Mouse (Mus musculus): ENCODE data around the gene Mbnl1. TPM values are rescaled to one million over a fixed set of nuclear protein-coding genes. Genes with fewer than 3 reads are reported as not detected.

The Mbnl1 gene
- total and polyA plus RNA-seq, 2 experiments from 2014 or later, result 56.2 to 90.8 TPM

DNA sequence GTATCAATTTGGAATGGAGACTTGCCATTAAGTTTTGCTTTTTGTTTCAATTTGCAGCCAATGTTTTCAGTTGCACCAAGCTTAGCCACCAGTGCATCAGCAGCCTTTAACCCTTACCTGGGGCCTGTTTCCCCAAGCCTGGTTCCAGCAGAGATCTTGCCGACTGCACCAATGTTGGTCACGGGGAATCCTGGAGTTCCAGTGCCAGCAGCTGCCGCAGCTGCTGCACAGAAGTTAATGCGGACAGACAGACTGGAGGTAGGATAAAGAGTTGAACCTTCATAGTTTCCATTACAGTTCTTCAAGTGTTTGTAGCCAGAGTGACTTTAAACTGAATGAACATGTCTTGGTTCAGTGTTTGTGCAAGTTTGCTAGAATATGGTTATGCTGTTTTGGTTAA is 131.0 kb downstream of the Mbnl1 start:
- 94% methylated on average over 4 of the region's 4 CpGs for WGBS
- TF ChIP-seq CTCF (IDR thresholded peaks at IDR 0.05; ENCODE audit: low read depth), result no peak
- no peak overlapping the region for H3K4me2 ChIP-seq (ENCODE audit: low read depth, low read length)
- no peak for DNase-seq (ENCODE audit: low spot score)
- no peak overlapping the region for H3K27ac ChIP-seq
- H3K9ac ChIP-seq (replicated peaks; ENCODE audit: low read length), result no peak overlapping the region
- H3K9me3 ChIP-seq (ENCODE audit: low read length), result no peaks in the 10 kb centered on the region
- H3K4me3 ChIP-seq (ENCODE audit: low read length), result no peak overlapping the region
- H3K4me1 ChIP-seq (ENCODE audit: insufficient read depth, low read length), result no peaks in the 10 kb centered on the region
- no peaks in the 10 kb centered on the region for H3K27me3 ChIP-seq (ENCODE audit: insufficient read depth, low read length)
- no peak for ATAC-seq
- H3K36me3 ChIP-seq (ENCODE audit: insufficient read depth, low read length), result no peaks in the 10 kb centered on the region

DNA sequence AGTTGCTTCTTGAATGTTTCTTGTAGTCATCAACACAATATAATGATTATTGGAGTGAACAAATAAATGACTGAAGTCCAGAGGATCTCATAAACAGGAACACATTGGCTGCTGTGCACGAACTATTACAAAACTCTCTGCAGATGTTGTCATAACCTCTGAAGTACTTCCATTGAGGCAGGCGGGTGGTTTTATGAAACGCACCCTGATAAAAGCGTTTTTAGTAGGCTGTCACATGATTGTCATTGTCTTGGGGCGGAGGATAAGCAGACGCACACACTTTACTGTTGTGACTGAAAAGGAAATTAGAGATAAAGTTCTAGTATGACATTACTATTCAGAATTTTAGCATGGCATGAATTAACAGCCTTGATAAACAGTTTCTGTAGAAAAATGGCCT is 131.6 kb downstream of the Mbnl1 start:
- H3K27ac ChIP-seq, result no peak overlapping the region
- DNase-seq (ENCODE audit: low spot score), result no peak
- no peak for ATAC-seq
- H3K36me3 ChIP-seq (ENCODE audit: insufficient read depth, low read length), result no peaks in the 10 kb centered on the region
- no peaks in the 10 kb centered on the region for H3K27me3 ChIP-seq (ENCODE audit: insufficient read depth, low read length)
- 94% methylated on average over 6 of the region's 6 CpGs for WGBS
- no peak overlapping the region for H3K4me2 ChIP-seq (ENCODE audit: low read depth, low read length)
- H3K9ac ChIP-seq (replicated peaks; ENCODE audit: low read length), result no peak overlapping the region
- no peak for TF ChIP-seq CTCF (IDR thresholded peaks at IDR 0.05; ENCODE audit: low read depth)
- H3K4me1 ChIP-seq (ENCODE audit: insufficient read depth, low read length), result no peaks in the 10 kb centered on the region
- H3K4me3 ChIP-seq (ENCODE audit: low read length), result no peak overlapping the region
- no peaks in the 10 kb centered on the region for H3K9me3 ChIP-seq (ENCODE audit: low read length)

DNA sequence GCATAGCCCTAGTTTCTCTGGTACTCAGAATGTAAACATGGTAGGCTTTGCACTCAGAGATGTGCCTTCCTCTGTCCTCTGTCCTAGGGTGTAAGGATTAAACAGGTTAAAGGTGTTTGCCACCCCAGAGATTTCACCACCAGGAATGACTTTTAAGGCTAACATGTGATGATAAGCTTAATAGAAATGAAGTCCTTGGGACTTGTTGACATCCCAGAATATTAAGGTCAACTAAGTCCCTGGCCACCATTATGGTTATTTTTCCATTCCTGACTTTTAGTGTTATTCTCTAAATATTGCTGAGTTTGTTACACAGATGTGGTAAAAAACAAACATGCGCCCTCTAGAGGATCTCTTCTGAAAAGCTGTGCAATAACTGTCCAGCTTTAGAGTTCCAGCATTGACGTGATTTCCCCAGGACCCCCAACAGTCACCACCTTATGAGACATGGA is 136.3 kb downstream of the Mbnl1 start:
- 0 out of 2 replicates have a peak, but pooled peaks have one; percentile 27 for ATAC-seq
- Histone ChIP-seq H3K4me1 (ENCODE audit: insufficient read depth, low read length) (no peaks in the 10 kb centered on the region), H3K36me3 (ENCODE audit: insufficient read depth, low read length) (no peaks in the 10 kb centered on the region), H3K27ac (no peak overlapping the region), H3K9me3 (ENCODE audit: low read length) (no peaks in the 10 kb centered on the region), H3K4me3 (ENCODE audit: low read length) (no peak overlapping the region), H3K4me2 (ENCODE audit: low read depth, low read length) (no peak overlapping the region), H3K9ac (replicated peaks; ENCODE audit: low read length) (no peak overlapping the region), H3K27me3 (ENCODE audit: insufficient read depth, low read length) (no peaks in the 10 kb centered on the region)
- DNase-seq (ENCODE audit: low spot score), result peak; percentile 73
- peak; percentile 66 for TF ChIP-seq CTCF (IDR thresholded peaks at IDR 0.05; ENCODE audit: low read depth)
- 14% methylated on average over 2 of the region's 2 CpGs for WGBS

DNA sequence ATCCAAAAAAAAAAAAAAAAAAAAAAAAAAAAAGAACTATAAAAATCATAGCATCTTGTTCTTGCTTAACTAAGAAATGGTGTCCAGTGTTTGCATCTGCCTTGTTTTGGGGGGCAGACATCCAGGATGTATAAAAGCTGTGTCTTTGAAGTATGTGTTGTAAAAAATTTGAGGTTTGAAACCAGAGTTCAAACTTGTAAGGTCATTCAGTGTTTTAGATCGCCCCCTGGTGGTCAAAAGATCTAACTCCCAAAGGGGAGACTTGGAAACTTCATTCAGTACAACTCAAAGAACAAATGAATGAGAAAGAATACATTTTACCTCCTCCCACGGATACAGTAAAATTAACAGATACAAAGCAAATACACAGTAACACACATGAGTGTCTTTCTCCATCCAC is 139.2 kb downstream of the Mbnl1 start:
- DNase-seq (ENCODE audit: low spot score), result peak; percentile 84
- H3K4me3 ChIP-seq (ENCODE audit: low read length), result no peak overlapping the region
- no peak overlapping the region for H3K4me2 ChIP-seq (ENCODE audit: low read depth, low read length)
- H3K9ac ChIP-seq (replicated peaks; ENCODE audit: low read length), result no peak overlapping the region
- no peak for ATAC-seq
- no peaks in the 10 kb centered on the region for H3K36me3 ChIP-seq (ENCODE audit: insufficient read depth, low read length)
- no peaks in the 10 kb centered on the region for H3K4me1 ChIP-seq (ENCODE audit: insufficient read depth, low read length)
- H3K9me3 ChIP-seq (ENCODE audit: low read length), result no peaks in the 10 kb centered on the region
- WGBS, result 13% methylated on average over 2 of the region's 2 CpGs
- H3K27me3 ChIP-seq (ENCODE audit: insufficient read depth, low read length), result no peaks in the 10 kb centered on the region
- TF ChIP-seq CTCF (IDR thresholded peaks at IDR 0.05; ENCODE audit: low read depth), result peak; percentile 70
- H3K27ac ChIP-seq, result no peak overlapping the region

- 90% methylated on average over 7 of the region's 7 CpGs for WGBS
- no peak overlapping the region for H3K27ac ChIP-seq
- no peak overlapping the region for H3K9ac ChIP-seq (replicated peaks; ENCODE audit: low read length)
- H3K36me3 ChIP-seq (ENCODE audit: insufficient read depth, low read length), result no peaks in the 10 kb centered on the region
- ATAC-seq (no peak), DNase-seq (ENCODE audit: low spot score) (no peak)
- H3K4me3 ChIP-seq (ENCODE audit: low read length), result no peak overlapping the region
- H3K9me3 ChIP-seq (ENCODE audit: low read length), result no peaks in the 10 kb centered on the region
- no peaks in the 10 kb centered on the region for H3K4me1 ChIP-seq (ENCODE audit: insufficient read depth, low read length)
- no peak overlapping the region for H3K4me2 ChIP-seq (ENCODE audit: low read depth, low read length)
- H3K27me3 ChIP-seq (ENCODE audit: insufficient read depth, low read length), result no peaks in the 10 kb centered on the region
- TF ChIP-seq CTCF (IDR thresholded peaks at IDR 0.05; ENCODE audit: low read depth), result no peak
These were observed 140.5 kb downstream of the Mbnl1 start for GRCm38 (mm10) chr3:60613121-60613520.

DNA sequence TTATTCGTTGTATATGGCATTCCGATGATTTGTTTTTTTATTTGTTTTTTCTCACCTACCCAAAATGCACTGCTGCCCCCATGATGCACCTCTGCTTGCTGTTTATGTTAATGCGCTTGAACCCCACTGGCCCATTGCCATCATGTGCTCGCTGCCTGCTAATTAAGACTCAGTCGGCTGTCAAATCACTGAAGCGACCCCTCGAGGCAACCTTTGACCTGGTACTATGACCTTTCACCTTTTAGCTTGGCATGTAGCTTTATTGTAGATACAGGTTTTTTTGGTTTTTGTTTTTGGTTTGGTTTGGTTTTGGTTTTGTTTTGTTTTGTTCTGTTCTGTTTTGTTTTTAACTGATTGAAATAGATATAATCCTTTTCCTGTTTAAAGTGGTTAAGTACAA is 141.9 kb downstream of the Mbnl1 start:
- ATAC-seq (no peak), DNase-seq (ENCODE audit: low spot score) (peak; percentile 20)
- Histone ChIP-seq H3K4me2 (ENCODE audit: low read depth, low read length) (no peak overlapping the region), H3K9ac (replicated peaks; ENCODE audit: low read length) (no peak overlapping the region), H3K4me3 (ENCODE audit: low read length) (no peak overlapping the region), H3K27me3 (ENCODE audit: insufficient read depth, low read length) (no peaks in the 10 kb centered on the region), H3K36me3 (ENCODE audit: insufficient read depth, low read length) (no peaks in the 10 kb centered on the region), H3K9me3 (ENCODE audit: low read length) (no peaks in the 10 kb centered on the region), H3K4me1 (ENCODE audit: insufficient read depth, low read length) (no peaks in the 10 kb centered on the region), H3K27ac (no peak overlapping the region)
- WGBS, result 70% methylated on average over 7 of the region's 7 CpGs
- no peak for TF ChIP-seq CTCF (IDR thresholded peaks at IDR 0.05; ENCODE audit: low read depth)

DNA sequence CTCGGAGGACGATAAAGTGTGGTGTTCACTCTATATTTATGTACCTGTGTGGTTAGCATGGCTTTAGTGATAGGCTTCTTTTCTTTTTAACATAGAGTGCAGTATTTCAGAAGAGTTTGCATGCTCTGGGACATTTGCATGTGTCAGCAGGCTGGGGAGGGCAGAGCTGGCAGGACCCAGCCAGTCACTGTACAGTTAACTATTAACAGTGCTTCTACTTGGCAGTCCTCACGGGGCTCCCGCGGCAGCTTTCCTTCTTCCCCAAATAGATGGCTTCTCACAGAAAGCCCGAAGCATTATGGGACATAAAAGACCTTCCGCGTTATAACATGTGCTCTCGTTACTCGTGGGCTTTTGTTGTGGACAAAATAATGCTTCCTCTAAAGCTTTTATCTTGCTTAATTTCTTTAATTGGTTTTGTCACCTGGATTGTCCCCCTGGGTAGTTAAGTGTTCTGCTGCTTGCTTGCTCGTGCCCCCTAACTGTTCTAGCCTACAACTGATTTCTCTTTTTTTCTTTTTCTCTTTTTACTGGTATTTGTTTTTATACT is 142.5 kb downstream of the Mbnl1 start:
- H3K27ac ChIP-seq, result no peak overlapping the region
- peak overlapping the region; percentile 19; the same call in 1 of the 2 replicates for H3K4me2 ChIP-seq (ENCODE audit: low read depth, low read length)
- no peaks in the 10 kb centered on the region for H3K27me3 ChIP-seq (ENCODE audit: insufficient read depth, low read length)
- no peaks in the 10 kb centered on the region for H3K9me3 ChIP-seq (ENCODE audit: low read length)
- H3K4me1 ChIP-seq (ENCODE audit: insufficient read depth, low read length), result no peaks in the 10 kb centered on the region
- no peak overlapping the region for H3K9ac ChIP-seq (replicated peaks; ENCODE audit: low read length)
- no peak for TF ChIP-seq CTCF (IDR thresholded peaks at IDR 0.05; ENCODE audit: low read depth)
- H3K36me3 ChIP-seq (ENCODE audit: insufficient read depth, low read length), result no peaks in the 10 kb centered on the region; the same call in 1 of the 2 replicates
- no peak overlapping the region for H3K4me3 ChIP-seq (ENCODE audit: low read length)
- ATAC-seq, result peak; percentile 43; the same call in 1 of the 2 replicates
- 51% methylated on average over 11 of the region's 11 CpGs for WGBS
- peak; percentile 30 for DNase-seq (ENCODE audit: low spot score)

Data from hindbrain, postnatal 0 days (tissue).